Mouse (Mus musculus) natural killer cell, adult 2 months (primary cell): Measurements from ENCODE around the gene Ipp.

Source experiments
- DNase-seq, 2 experiments: peaks; one replicate each; pipeline ENCODE4 v3.0.0; 2022; ENCODE audit warnings: low spot score in 2 of 2

The Ipp gene

DNA sequence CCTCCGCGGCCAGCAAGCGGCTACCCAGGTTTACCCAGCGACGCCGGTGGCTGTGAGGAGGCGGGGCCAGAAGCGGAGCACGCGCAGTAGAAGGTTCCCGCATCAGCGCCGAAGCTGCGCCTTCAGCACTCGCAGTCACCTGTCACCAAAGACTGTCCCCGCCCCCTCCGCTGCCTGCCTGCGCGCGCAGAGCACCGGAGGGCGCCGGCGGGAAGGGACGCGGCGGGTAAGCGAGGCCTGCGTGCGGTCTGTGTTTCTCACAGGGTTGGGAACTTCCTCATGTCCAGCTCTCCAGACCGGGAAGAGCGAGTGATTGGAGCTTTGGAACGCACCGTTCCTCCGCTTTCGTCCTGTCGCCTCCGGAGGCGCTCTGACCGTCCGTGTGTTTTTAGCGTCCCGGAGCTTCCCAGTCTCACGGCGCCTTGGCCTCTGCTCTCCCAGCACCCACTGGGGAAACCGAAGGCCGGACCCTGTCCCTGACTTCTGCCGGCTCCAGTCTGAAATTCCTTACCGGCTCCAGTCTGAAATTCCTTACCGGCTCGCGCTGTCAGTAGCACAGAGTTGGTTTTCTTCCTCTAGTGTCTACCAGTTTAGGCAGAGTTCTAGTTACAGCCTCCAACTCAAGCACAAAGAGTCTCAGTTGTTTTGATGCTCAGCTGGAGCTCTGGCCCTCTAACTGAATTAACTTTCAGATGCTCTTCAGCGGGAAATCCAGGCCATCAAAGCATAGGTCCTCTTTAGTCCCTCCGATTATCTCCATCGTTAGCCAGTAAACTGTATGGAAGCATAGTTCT lies at the start of gene Ipp:
Ipp (plus strand) TSS at position 125 of the 794 bp plus-strand sequence.
- peak; percentile 94 to 96 for DNase-seq

DNA sequence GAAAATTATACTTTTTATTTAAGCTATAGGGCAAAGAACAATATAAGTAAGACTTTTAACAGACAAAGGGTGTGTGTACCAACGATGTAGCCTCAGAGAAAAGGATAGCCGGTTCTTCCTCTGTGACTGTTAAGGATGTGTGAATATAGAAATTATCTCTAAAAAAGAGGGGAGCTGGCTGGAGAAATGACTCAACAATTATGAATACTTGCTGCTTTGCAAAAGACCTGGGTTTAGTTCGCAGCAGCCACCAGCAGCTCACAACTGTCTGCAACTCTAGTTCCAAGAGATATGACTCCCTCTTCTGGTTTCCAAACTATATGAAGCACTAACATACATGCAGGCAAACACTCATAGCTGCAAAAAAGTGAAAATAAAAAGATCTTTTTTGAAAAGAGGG lies 45.4 kb upstream of the Ipp start:
- no peak for DNase-seq

DNA sequence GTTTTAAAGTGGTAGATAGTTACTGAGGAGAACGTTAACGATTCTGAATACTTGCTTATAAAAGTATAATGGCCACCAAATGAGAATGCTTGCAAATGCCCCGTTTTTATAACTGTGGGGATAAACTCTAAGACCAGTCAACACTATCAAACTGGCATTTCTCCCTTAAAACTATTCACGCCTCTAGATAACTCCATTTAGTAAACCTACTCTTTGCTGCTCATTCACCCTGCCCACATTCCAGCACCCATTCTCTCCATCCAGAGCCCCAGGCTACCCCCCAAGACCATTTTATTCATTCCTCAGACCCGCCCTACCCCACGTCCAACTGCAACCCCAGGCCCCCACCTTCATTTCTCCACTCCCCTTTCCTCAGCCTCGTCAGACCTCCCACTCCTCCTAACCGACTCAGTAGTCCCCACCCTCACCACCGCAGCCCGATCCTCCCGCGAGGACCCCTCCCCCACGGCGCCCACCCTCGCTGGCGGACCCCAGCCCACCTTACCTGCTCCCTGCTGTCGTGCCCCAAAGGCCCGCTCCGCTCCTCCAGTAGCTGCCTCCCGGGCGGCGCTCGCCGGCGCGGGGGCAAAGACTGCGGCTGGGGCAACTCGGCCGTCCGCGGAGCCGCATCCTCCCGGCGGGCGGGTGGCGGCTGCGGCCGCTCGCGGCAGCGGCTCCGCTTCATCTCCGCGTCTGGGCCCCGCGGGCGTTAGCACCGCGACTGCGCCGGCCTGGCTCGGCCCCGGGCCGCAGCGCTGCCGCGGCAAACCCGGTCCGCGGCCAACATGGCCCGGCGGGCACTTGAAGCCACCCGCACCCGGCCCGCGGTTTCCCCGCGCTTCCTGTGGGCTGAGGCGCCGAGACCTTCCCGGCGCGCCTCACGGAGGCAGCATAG lies 43.9 kb upstream of the Ipp start:
- no peak for DNase-seq

GRCm38 (mm10) chr4:116464126-116464981 lies 43.0 kb upstream of the Ipp start, which contains the start of gene Mast2:
Mast2 (minus strand) TSS chr4:116464183.
- DNase-seq: peak; percentile 47 to 67

DNA sequence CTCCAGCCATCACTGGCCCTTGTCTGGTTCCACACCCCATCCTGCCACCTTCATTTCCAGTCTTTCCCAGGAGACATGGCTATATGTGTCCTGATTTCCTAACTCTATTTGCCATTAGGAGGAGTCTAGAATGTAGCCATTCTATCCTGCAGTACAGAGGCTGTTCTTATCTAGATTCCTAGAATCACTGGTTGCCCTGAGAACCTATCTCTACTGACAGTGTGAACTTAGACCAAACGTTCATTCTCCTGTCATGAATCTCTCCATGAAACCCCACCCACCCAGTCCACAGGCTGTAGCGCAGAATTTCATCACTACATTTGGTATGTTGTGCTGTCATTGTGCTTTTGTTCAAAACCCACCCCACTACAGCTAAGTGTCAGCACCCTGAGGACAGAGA lies 26.0 kb upstream of the Ipp start:
- no peak for DNase-seq

DNA sequence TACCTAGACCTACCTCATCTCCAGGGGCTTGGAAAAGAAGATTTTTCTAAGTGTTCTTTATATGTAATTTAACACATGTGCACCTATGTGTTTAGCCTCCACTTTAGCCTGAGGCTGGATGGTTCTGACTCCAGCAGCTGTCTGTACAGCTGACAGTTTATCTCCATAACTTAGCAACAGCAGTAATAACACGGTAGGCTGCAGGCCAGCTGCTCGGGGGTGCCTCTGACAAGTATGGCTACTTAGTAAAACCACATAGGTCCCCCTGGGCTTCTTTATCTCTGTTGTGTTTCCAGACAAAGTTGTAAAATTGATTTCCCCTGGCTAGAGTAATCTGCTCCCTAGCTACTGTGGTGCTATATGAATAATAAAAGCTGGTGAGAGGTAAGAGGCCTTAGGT lies 23.9 kb upstream of the Ipp start:
- DNase-seq: no peak

- no peak for DNase-seq
Measured at GRCm38 (mm10) chr4:116491119-116491536, 16.2 kb upstream of the Ipp start.

DNA sequence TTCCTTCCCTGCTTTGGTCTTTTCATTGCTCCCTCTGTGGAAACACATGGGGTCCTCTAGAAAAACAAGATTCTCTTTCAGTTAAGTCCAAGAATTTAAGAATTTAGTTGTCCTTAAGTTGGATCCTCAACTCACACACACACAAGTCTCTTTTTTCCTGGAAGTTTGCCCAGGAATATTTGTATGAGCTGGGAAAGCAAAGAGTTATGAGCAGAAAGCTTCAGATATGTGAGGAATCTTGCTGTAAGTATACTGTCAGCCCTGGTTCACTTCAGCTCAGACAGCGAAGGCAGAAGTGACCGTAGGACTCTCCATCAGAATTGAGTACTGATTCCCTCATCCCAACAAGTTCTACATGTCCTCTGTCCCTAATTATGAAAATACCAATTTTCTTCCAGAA lies 15.5 kb upstream of the Ipp start:
- no peak for DNase-seq

- no peak for DNase-seq
Measured at GRCm38 (mm10) chr4:116492460-116492859, 14.9 kb upstream of the Ipp start.

- no peak for DNase-seq
Measured at GRCm38 (mm10) chr4:116493646-116494045, 13.7 kb upstream of the Ipp start.

DNA sequence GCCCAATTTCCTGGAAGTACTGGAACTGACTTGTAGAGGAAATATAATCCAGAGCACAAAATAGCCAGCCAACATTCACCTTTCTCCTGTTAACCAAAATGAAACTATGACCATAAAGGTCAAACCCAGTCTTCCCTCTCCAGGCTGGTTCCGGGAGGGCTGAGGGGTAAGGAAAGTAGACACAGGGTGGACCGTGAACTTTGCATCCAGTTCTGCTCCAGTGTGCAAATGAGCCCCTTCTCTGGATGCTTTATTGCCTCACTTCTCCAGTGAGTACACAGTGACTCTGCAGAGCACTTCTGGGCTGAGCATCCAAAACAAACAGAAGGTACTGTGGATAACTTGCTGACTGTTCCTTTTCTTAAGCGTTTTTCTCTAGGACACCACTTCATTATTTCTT lies 7.4 kb upstream of the Ipp start:
- no peak for DNase-seq

GRCm38 (mm10) chr4:116506886-116507424 lies 394 bp upstream of the Ipp start:
- no peak for DNase-seq

DNA sequence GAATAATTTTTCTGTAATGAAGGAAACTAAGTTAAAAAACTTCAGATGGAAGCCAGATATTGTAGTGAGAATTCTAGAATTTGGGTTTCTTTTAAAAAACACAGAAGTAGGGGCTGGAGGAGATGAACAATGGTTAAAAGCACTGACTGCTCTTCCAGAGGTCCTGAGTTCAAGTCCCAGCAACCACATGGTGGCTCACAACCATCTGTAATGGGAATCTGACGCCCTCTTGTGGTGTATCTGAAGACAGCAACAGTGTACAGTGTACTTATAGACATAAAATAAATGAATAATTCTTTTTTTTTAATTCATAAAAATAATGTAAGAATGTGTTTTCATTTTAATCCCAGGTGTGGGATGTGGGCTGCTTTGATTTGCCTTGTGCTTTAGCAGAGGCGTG lies 23.8 kb downstream of the Ipp start:
- no peak for DNase-seq

DNA sequence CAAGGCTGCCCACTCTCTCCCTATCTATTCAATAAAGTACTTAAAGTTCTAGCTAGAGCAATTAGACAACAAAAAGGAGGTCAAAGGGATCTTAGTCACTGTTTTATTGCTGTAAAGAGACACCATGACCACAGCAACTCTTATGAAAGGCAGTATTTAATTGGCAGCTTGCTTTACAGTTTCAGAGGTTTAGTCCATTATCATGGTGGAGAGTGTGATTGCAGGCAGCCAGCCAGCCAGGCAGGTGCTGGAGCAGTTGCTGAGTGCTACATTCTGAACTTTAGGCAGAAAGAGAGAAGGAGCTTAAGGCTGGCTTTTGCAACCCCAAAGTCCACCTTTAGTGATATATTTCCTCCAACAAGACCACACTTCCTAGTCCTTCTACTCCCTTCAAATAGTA lies 29.0 kb downstream of the Ipp start:
- DNase-seq: no peak

DNA sequence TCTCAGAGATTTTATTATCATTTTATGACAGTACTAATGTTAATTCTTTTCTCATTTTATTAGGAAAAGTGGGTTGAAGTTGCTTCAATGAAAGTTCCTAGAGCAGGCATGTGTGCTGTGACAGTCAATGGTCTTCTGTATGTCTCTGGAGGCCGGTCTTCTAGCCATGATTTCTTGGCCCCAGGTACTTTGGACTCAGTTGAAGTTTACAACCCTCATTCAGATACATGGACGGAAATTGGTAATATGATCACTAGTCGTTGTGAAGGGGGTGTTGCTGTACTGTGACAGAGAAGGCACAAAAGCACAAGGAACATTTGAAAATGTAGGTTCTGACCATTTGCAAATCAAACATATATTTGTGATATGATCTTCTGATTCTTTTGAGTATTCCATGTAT lies 30.4 kb downstream of the Ipp start:
- no peak for DNase-seq

DNA sequence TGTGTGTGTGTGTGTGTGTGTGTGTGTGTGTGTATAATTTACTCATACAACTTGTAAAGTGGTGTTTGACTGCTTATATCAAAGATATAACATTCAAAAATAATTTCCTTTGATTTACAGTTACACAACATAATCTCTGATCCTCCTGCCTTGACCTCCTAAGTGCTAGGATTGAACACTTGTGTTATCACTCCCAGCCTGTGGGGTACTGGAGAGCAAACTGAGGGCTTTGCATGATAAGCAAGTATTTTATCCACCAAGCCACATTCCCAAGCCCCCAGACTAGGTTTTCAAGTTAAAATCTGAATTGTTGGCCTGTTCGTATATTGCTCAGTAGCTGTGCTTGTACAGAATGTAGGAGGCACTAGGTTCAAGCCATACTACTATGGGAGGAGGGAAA lies 43.1 kb downstream of the Ipp start:
- no peak for DNase-seq

- no peak for DNase-seq
Measured at GRCm38 (mm10) chr4:116553035-116553434, 45.7 kb downstream of the Ipp start.

DNA sequence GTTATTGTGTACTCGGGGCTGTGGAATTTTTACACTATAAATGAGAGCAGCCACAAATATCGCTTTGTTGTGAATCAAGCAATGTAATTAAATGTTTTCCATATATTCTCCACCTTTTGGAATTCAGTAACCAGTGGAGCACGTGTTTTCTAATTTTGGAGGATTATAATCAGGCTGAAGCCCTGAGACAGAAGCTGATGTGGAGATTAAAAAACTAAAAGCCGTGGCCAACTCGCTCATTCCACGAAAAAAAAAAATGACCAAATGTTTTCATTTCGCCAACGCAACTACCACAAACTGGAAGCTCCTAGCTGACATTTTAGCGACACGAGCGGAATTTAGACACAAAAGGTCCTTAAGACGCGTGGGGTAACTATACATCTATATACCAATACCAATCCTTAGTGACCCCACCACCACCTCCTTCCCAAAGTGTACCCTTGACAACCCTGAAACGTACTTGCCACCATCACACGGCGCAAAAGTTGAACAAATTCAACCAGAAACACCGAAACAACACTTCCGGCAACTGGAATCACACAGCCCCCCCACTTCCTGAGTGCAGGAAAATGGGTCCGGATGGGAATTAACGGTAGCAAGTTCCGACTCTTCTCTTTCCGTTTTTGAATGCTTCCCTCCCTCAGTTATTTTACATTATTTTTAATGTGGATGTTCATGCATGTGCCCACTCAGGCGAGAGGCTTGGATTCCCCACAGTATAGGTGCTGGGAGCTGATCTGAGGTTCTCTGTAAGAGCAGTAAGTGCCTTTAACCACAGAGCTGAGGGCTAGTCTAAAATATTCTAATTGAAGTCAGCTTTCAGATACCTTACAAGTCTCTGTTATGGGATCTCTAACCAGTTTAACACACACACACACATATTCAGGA lies 48.3 kb downstream of the Ipp start, which contains the start of gene Tmem69:
Tmem69 (minus strand) TSS at position 524 of the 888 bp plus-strand sequence.
- peak; percentile 66 to 78 for DNase-seq

DNA sequence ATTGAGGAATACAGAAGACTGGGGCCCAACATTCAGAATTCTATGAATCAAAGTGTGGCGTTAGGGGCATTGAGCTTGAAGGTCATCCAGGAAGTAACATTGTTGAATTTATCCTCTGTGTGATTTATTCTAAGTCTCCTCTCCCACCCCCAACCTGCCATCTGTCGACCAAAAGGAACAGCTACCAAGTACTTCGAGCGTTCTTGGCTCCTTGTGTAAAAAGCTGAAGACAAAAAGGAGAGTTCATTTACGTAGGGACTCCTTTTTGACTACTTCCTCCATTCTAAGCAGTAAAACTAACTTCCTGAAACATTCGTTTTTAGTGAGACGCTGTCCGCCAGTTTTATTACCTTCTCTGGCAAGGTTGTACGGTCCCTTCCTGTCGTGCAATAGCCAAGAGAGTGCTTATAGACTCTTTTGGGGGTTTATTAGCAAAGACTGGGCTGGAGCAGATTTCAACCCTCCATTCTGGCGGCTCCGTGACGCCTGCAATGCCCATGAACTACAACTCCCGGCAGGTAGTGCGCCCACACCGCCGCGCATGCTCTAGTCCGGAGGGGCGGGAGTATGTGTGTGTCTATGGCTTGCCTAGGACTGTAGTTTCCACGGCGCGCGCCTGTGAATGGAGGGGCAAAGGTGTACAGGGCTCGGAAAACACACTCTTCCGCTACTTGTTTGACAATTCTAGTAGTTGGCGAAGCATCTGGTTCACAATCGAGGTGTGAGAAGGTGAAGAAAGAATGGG lies 49.4 kb downstream of the Ipp start:
- DNase-seq: peak; percentile 93 to 94
